8 mouse cellular contexts compared by ENCODE assay signal in genomic region chr6:125271455-125272227, GRCm38 (mm10). TPM values are rescaled to one million over a fixed set of nuclear protein-coding genes. Genes with fewer than 3 reads are reported as not detected.
DNase-seq lines count a peak whose midpoint lies in the region; ATAC-seq and TF ChIP-seq lines count a peak whose summit lies in the region.

No protein-coding gene starts in this region.

- no peak overlapping the region for H3K27ac ChIP-seq in embryonic facial prominence, embryonic 13.5 days
- peak overlapping the region; percentile 43 for H3K27ac ChIP-seq in heart, adult 2 months
- H3K27ac ChIP-seq in limb, embryonic 13.5 days = no peak overlapping the region
- no peak overlapping the region for H3K27ac ChIP-seq in midbrain, embryonic 16.5 days (ENCODE audit: low read length)

- peak overlapping the region; percentile 65 for H3K9ac ChIP-seq in embryonic facial prominence, embryonic 13.5 days
- H3K9ac ChIP-seq in heart, adult 2 months (ENCODE audit: low read depth, low read length) = peak overlapping the region; percentile 20; the same call in 1 of the 2 replicates
- no peak overlapping the region for H3K9ac ChIP-seq in limb, embryonic 13.5 days
- no peak overlapping the region for H3K9ac ChIP-seq in midbrain, embryonic 16.5 days (ENCODE audit: low read depth, low read length)

- intact Hi-C loops in heart, adult 2 months (cut with DNase I) = loop anchor here (1.0 to 5.0 kb wide), 4 partner anchors 52 to 224 kb away; partner anchors contain the start of genes Acrbp and Gapdh

- H3K4me2 ChIP-seq in embryonic facial prominence, embryonic 13.5 days = peak overlapping the region; percentile 56
- H3K4me2 ChIP-seq in limb, embryonic 13.5 days (replicated peaks) = peak overlapping the region; percentile 60
- peak overlapping the region; percentile 36 for H3K4me2 ChIP-seq in midbrain, embryonic 16.5 days (ENCODE audit: low read length)

- peak overlapping the region; percentile 25 for H3K4me3 ChIP-seq in embryonic facial prominence, embryonic 13.5 days
- no peak overlapping the region; the same call in 1 of the 2 replicates for H3K4me3 ChIP-seq in heart, adult 2 months
- H3K4me3 ChIP-seq in limb, embryonic 13.5 days = no peak overlapping the region
- H3K4me3 ChIP-seq in midbrain, embryonic 16.5 days (ENCODE audit: low read depth, low read length) = peak overlapping the region; percentile 6; the same call in 1 of the 2 replicates

- peak; percentile 64 for TF ChIP-seq POLR2A in heart, adult 2 months (IDR thresholded peaks at IDR 0.05; ENCODE audit: insufficient read depth, low read depth, low read length)

- DNase-seq in 3134 (ENCODE audit: extremely low read depth, insufficient read length, low spot score) = peak; percentile 73
- peak; percentile 93 to 95 for DNase-seq in adrenal gland, postnatal 36 days
- peak; percentile 89 to 92 for DNase-seq in heart, adult 2 months
- DNase-seq in kidney, adult 8-10 months = peak; percentile 97
- peak; percentile 65 to 88 for DNase-seq in spleen, postnatal 10 days (ENCODE audit: low spot score in 2 of 2)

- no peaks in the 10 kb centered on the region for H3K36me3 ChIP-seq in embryonic facial prominence, embryonic 13.5 days
- no peaks in the 10 kb centered on the region for H3K36me3 ChIP-seq in heart, adult 2 months (ENCODE audit: control insufficient read depth, insufficient read depth, low read length)
- H3K36me3 ChIP-seq in limb, embryonic 13.5 days = no peaks in the 10 kb centered on the region
- H3K36me3 ChIP-seq in midbrain, embryonic 16.5 days (ENCODE audit: control insufficient read depth, insufficient read depth, low read length) = no peaks in the 10 kb centered on the region

- ATAC-seq in embryonic facial prominence, embryonic 13.5 days (ENCODE audit: insufficient number of reproducible peaks, insufficient read depth, low FRiP score, low TSS enrichment, low read depth) = peak; percentile 72; the same call in 1 of the 2 replicates
- ATAC-seq in limb, embryonic 13.5 days (ENCODE audit: low FRiP score, low read depth) = peak; percentile 88
- peak; percentile 92 for ATAC-seq in midbrain, embryonic 16.5 days

- WGBS in embryonic facial prominence, embryonic 13.5 days = 19% methylated on average over 17 of the region's 17 CpGs
- WGBS in heart, adult 2 months = 11% methylated on average over 17 of the region's 17 CpGs
- 21% methylated on average over 17 of the region's 17 CpGs for WGBS in limb, embryonic 13.5 days
- WGBS in midbrain, embryonic 16.5 days = 19% methylated on average over 17 of the region's 17 CpGs

- no peaks in the 10 kb centered on the region for H3K79me2 ChIP-seq in heart, adult 2 months (replicated peaks; ENCODE audit: control insufficient read depth, insufficient read depth, low read length)

- no peaks in the 10 kb centered on the region for H3K9me3 ChIP-seq in embryonic facial prominence, embryonic 13.5 days
- H3K9me3 ChIP-seq in limb, embryonic 13.5 days = no peaks in the 10 kb centered on the region
- no peaks in the 10 kb centered on the region for H3K9me3 ChIP-seq in midbrain, embryonic 16.5 days (replicated peaks; ENCODE audit: control insufficient read depth, low read length, poor library complexity, severe bottlenecking)

- peaks cover 8% of the 10 kb centered on the region; the same call in 1 of the 2 replicates for H3K4me1 ChIP-seq in embryonic facial prominence, embryonic 13.5 days
- no peaks in the 10 kb centered on the region; the same call in 1 of the 2 replicates for H3K4me1 ChIP-seq in heart, adult 2 months (ENCODE audit: control insufficient read depth, insufficient read depth, low read length)
- H3K4me1 ChIP-seq in limb, embryonic 13.5 days = peaks cover 4% of the 10 kb centered on the region
- H3K4me1 ChIP-seq in midbrain, embryonic 16.5 days (ENCODE audit: control insufficient read depth, insufficient read depth, low read length) = peaks cover 4% of the 10 kb centered on the region; the same call in 1 of the 2 replicates

- peak; percentile 92 for TF ChIP-seq CTCF in heart, adult 2 months (IDR thresholded peaks at IDR 0.05)

- peak; percentile 100 for TF ChIP-seq EP300 in heart, adult 2 months (IDR thresholded peaks at IDR 0.05; ENCODE audit: insufficient read depth, low read depth, low read length)

- no peaks in the 10 kb centered on the region for H3K27me3 ChIP-seq in embryonic facial prominence, embryonic 13.5 days
- H3K27me3 ChIP-seq in heart, adult 2 months (ENCODE audit: control insufficient read depth, insufficient read depth, low read length) = no peaks in the 10 kb centered on the region
- H3K27me3 ChIP-seq in limb, embryonic 13.5 days = no peaks in the 10 kb centered on the region; the same call in 1 of the 2 replicates
- H3K27me3 ChIP-seq in midbrain, embryonic 16.5 days (ENCODE audit: control insufficient read depth, insufficient read depth, low read depth, low read length) = no peaks in the 10 kb centered on the region; the same call in 1 of the 2 replicates

RNA-seq across cellular contexts. Expression of gene Tuba3a, which starts 14.2 kb away (rescaled TPM):
- total RNA-seq in adrenal gland, postnatal 36 days (2021) = not detected
- polyA plus RNA-seq in embryonic facial prominence, embryonic 13.5 days (2015; fragmentation: Nextera tagmentation; extraction: Ambion mirVana) = 0.17 and 0.22 TPM in 2 replicates
- not detected for total RNA-seq in heart, adult 2 months (2021)
- polyA plus RNA-seq in heart, adult 2 months (2012; rRNA removed) = 0.82 and 0.92 TPM in 2 replicates
- polyA plus RNA-seq in limb, embryonic 13.5 days (2015; fragmentation: Nextera tagmentation; extraction: Ambion mirVana) = 0.80 and 0.91 TPM in 2 replicates
- not detected in 2 replicates for polyA plus RNA-seq in midbrain, embryonic 16.5 days (2015; fragmentation: Nextera tagmentation; extraction: Ambion mirVana)

RNA-seq across cellular contexts. Expression of gene Cd27, which starts 34.8 kb away (rescaled TPM):
- under 1 TPM; 0.40 to 0.63 TPM for total RNA-seq in adrenal gland, postnatal 36 days (2021)
- polyA plus RNA-seq in embryonic facial prominence, embryonic 13.5 days (2015; fragmentation: Nextera tagmentation; extraction: Ambion mirVana) = 1.7 and 2.8 TPM in 2 replicates
- total RNA-seq in heart, adult 2 months (2021) = under 1 TPM; 0.41 to 0.42 TPM
- 0.67 and 2.2 TPM in 2 replicates for polyA plus RNA-seq in heart, adult 2 months (2012; rRNA removed)
- polyA plus RNA-seq in limb, embryonic 13.5 days (2015; fragmentation: Nextera tagmentation; extraction: Ambion mirVana) = 2.5 and 3.8 TPM in 2 replicates
- 1.1 and 2.0 TPM in 2 replicates for polyA plus RNA-seq in midbrain, embryonic 16.5 days (2015; fragmentation: Nextera tagmentation; extraction: Ambion mirVana)

RNA-seq across cellular contexts. Expression of gene Tapbpl, which starts 40.0 kb away (rescaled TPM):
- 10 to 100 TPM in 1 of 2 experiments, 1 to 10 TPM in 1; 9.3 to 11.5 TPM for total RNA-seq in adrenal gland, postnatal 36 days (2021)
- polyA plus RNA-seq in embryonic facial prominence, embryonic 13.5 days (2015; fragmentation: Nextera tagmentation; extraction: Ambion mirVana) = 2.8 and 3.5 TPM in 2 replicates
- 1 to 10 TPM; 4.1 to 6.6 TPM for total RNA-seq in heart, adult 2 months (2021)
- 7.4 and 7.6 TPM in 2 replicates for polyA plus RNA-seq in heart, adult 2 months (2012; rRNA removed)
- polyA plus RNA-seq in limb, embryonic 13.5 days (2015; fragmentation: Nextera tagmentation; extraction: Ambion mirVana) = 3.1 and 3.2 TPM in 2 replicates
- 7.4 and 8.3 TPM in 2 replicates for polyA plus RNA-seq in midbrain, embryonic 16.5 days (2015; fragmentation: Nextera tagmentation; extraction: Ambion mirVana)

RNA-seq across cellular contexts. Expression of gene Ltbr, which starts 42.0 kb away (rescaled TPM):
- 10 to 100 TPM; 76.7 to 87.4 TPM for total RNA-seq in adrenal gland, postnatal 36 days (2021)
- 33.1 TPM in 2 replicates for polyA plus RNA-seq in embryonic facial prominence, embryonic 13.5 days (2015; fragmentation: Nextera tagmentation; extraction: Ambion mirVana)
- total RNA-seq in heart, adult 2 months (2021) = 10 to 100 TPM; 28.2 to 28.8 TPM
- 34.8 and 36.5 TPM in 2 replicates for polyA plus RNA-seq in heart, adult 2 months (2012; rRNA removed)
- polyA plus RNA-seq in limb, embryonic 13.5 days (2015; fragmentation: Nextera tagmentation; extraction: Ambion mirVana) = 45.1 and 46.2 TPM in 2 replicates
- 12.8 and 16.0 TPM in 2 replicates for polyA plus RNA-seq in midbrain, embryonic 16.5 days (2015; fragmentation: Nextera tagmentation; extraction: Ambion mirVana)

RNA-seq across cellular contexts. Expression of gene Scnn1a, which starts 48.8 kb away (rescaled TPM):
- 1 to 10 TPM; 1.1 to 1.5 TPM for total RNA-seq in adrenal gland, postnatal 36 days (2021)
- 1.3 and 1.5 TPM in 2 replicates for polyA plus RNA-seq in embryonic facial prominence, embryonic 13.5 days (2015; fragmentation: Nextera tagmentation; extraction: Ambion mirVana)
- total RNA-seq in heart, adult 2 months (2021) = under 1 TPM; 0.37 to 0.75 TPM
- polyA plus RNA-seq in heart, adult 2 months (2012; rRNA removed) = 0.76 and 3.1 TPM in 2 replicates
- polyA plus RNA-seq in limb, embryonic 13.5 days (2015; fragmentation: Nextera tagmentation; extraction: Ambion mirVana) = 1.1 and 1.4 TPM in 2 replicates
- 0.67 and 1.1 TPM in 2 replicates for polyA plus RNA-seq in midbrain, embryonic 16.5 days (2015; fragmentation: Nextera tagmentation; extraction: Ambion mirVana)

Comparison
In these comparisons a context has a peak if more than half of its experiments do, and no peak if none do; other contexts are left out.
1. H3K4me3 ChIP-seq: peak in embryonic facial prominence, embryonic 13.5 days (single experiment) and midbrain, embryonic 16.5 days (single experiment); none in heart, adult 2 months (single experiment) and limb, embryonic 13.5 days (single experiment).
2. H3K9ac ChIP-seq: peak in embryonic facial prominence, embryonic 13.5 days (single experiment) and heart, adult 2 months (single experiment); none in limb, embryonic 13.5 days (single experiment) and midbrain, embryonic 16.5 days (single experiment).
3. Peak in every context shown above with its lines, with median percentiles within 50 percentile points of each other: DNase-seq, ATAC-seq and H3K4me2 ChIP-seq.